Mouse (Mus musculus): ENCODE data around the gene Galnt16. TPM values are rescaled to one million over a fixed set of nuclear protein-coding genes. Genes with fewer than 3 reads are reported as not detected.
A peak's percentile ranks its signal among the peaks of the same experiment; 100 is the strongest.

The Galnt16 gene
- polyA plus RNA-seq, 2 experiments: 15.7 to 19.1 TPM

- no peak overlapping the region for H3K4me2 ChIP-seq (replicated peaks; ENCODE audit: low read depth, low read length, severe bottlenecking)
- DNase-seq (ENCODE audit: low spot score): no peak
- H3K9ac ChIP-seq (ENCODE audit: low read depth, low read length, severe bottlenecking): no peak overlapping the region
- no peak for TF ChIP-seq POLR2A (IDR thresholded peaks at IDR 0.05; ENCODE audit: borderline replicate concordance, extremely low read depth, insufficient read depth, insufficient read length)
- no peaks in the 10 kb centered on the region for H3K9me3 ChIP-seq (ENCODE audit: control insufficient read depth, low read length)
- WGBS: 51% methylated on average over 9 of the region's 9 CpGs
- no peak for ATAC-seq (ENCODE audit: low FRiP score, low read depth)
- H3K27ac ChIP-seq (replicated peaks; ENCODE audit: low read depth, low read length): no peak overlapping the region
- no peak overlapping the region for H3K4me3 ChIP-seq (replicated peaks; ENCODE audit: low read length)
- no peaks in the 10 kb centered on the region for H3K27me3 ChIP-seq (ENCODE audit: control insufficient read depth, insufficient read depth, low read length)
- H3K4me1 ChIP-seq (ENCODE audit: control insufficient read depth, insufficient read depth, low read length): no peaks in the 10 kb centered on the region
- no peaks in the 10 kb centered on the region for H3K36me3 ChIP-seq (ENCODE audit: control insufficient read depth, insufficient read depth, low read length)
Measured at GRCm38 (mm10) chr12:80612113-80612791, 94.2 kb downstream of the Galnt16 start.

- no peaks in the 10 kb centered on the region for H3K27me3 ChIP-seq (ENCODE audit: control insufficient read depth, insufficient read depth, low read length)
- WGBS: 43% methylated on average over 7 of the region's 7 CpGs
- no peak for ATAC-seq (ENCODE audit: low FRiP score, low read depth)
Measured at GRCm38 (mm10) chr12:80615371-80616257, 97.5 kb downstream of the Galnt16 start.

GRCm38 (mm10) chr12:80620501-80620900 is 102.4 kb downstream of the Galnt16 start:
- Histone ChIP-seq H3K4me3 (replicated peaks; ENCODE audit: low read length) (no peak overlapping the region), H3K9ac (ENCODE audit: low read depth, low read length, severe bottlenecking) (no peak overlapping the region), H3K9me3 (ENCODE audit: control insufficient read depth, low read length) (no peaks in the 10 kb centered on the region), H3K27ac (replicated peaks; ENCODE audit: low read depth, low read length) (no peak overlapping the region), H3K4me1 (ENCODE audit: control insufficient read depth, insufficient read depth, low read length) (no peaks in the 10 kb centered on the region), H3K36me3 (ENCODE audit: control insufficient read depth, insufficient read depth, low read length) (no peaks in the 10 kb centered on the region), H3K4me2 (replicated peaks; ENCODE audit: low read depth, low read length, severe bottlenecking) (no peak overlapping the region), H3K27me3 (ENCODE audit: control insufficient read depth, insufficient read depth, low read length) (no peaks in the 10 kb centered on the region)
- ATAC-seq (ENCODE audit: low FRiP score, low read depth) (no peak), DNase-seq (ENCODE audit: low spot score) (no peak)
- no peak for TF ChIP-seq POLR2A (IDR thresholded peaks at IDR 0.05; ENCODE audit: borderline replicate concordance, extremely low read depth, insufficient read depth, insufficient read length)
- WGBS: 83% methylated on average over 5 of the region's 5 CpGs

More at GRCm38 (mm10) chr12:80615371-80616257, 97.5 kb downstream of the Galnt16 start:
- Histone ChIP-seq H3K9me3 (ENCODE audit: control insufficient read depth, low read length) (no peaks in the 10 kb centered on the region), H3K36me3 (ENCODE audit: control insufficient read depth, insufficient read depth, low read length) (no peaks in the 10 kb centered on the region), H3K4me3 (replicated peaks; ENCODE audit: low read length) (no peak overlapping the region), H3K4me1 (ENCODE audit: control insufficient read depth, insufficient read depth, low read length) (no peaks in the 10 kb centered on the region), H3K4me2 (replicated peaks; ENCODE audit: low read depth, low read length, severe bottlenecking) (no peak overlapping the region), H3K9ac (ENCODE audit: low read depth, low read length, severe bottlenecking) (no peak overlapping the region), H3K27ac (replicated peaks; ENCODE audit: low read depth, low read length) (no peak overlapping the region)
- peak; percentile 23 for DNase-seq (ENCODE audit: low spot score)
- no peak for TF ChIP-seq POLR2A (IDR thresholded peaks at IDR 0.05; ENCODE audit: borderline replicate concordance, extremely low read depth, insufficient read depth, insufficient read length)

DNA sequence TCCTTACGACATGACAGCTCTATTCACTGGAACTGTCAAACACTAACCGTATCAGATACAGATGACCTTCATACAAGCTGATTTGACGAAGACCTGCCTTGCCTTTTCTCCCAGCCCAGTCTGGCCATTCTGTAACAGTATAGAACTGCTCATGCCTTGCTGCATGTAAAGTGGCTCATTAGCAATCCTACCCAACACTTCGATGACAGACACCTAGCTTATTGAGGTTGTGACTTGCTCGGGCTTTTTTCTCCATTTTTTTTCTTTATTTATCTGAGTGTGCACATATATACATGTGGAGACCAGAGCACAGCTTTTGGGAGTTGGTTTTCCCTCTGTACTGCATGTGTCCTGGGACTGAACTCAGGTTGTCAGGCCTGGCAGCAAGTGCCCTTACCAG is 113.7 kb downstream of the Galnt16 start:
- no peak for ATAC-seq (ENCODE audit: low FRiP score, low read depth)
- no peak for TF ChIP-seq POLR2A (IDR thresholded peaks at IDR 0.05; ENCODE audit: borderline replicate concordance, extremely low read depth, insufficient read depth, insufficient read length)
- Histone ChIP-seq H3K4me3 (replicated peaks; ENCODE audit: low read length) (no peak overlapping the region), H3K27me3 (ENCODE audit: control insufficient read depth, insufficient read depth, low read length) (no peaks in the 10 kb centered on the region), H3K9ac (ENCODE audit: low read depth, low read length, severe bottlenecking) (no peak overlapping the region), H3K36me3 (ENCODE audit: control insufficient read depth, insufficient read depth, low read length) (peaks cover 46% of the 10 kb centered on the region), H3K4me2 (replicated peaks; ENCODE audit: low read depth, low read length, severe bottlenecking) (no peak overlapping the region), H3K27ac (replicated peaks; ENCODE audit: low read depth, low read length) (no peak overlapping the region), H3K4me1 (ENCODE audit: control insufficient read depth, insufficient read depth, low read length) (no peaks in the 10 kb centered on the region), H3K9me3 (ENCODE audit: control insufficient read depth, low read length) (no peaks in the 10 kb centered on the region)
- no peak for DNase-seq (ENCODE audit: low spot score)
- WGBS: 90% methylated on average over 5 of the region's 5 CpGs

Data from limb, embryonic 14.5 days (tissue).